Mouse (Mus musculus) G1E (cell line): Measurements from ENCODE around the gene Irf2.

Source experiments
- CTCF ChIP-seq: IDR thresholded peaks from 2 replicates; pipeline ENCODE4 v1.5.1; 2012; ENCODE audit warnings: low read depth, low read length, inconsistent platforms, mixed read lengths
- GATA1 ChIP-seq: IDR thresholded peaks from 2 replicates; pipeline ENCODE4 v1.6.1; 2012; ENCODE audit warnings: borderline replicate concordance, low read length, inconsistent platforms, mixed read lengths
- TAL1 ChIP-seq: conservative IDR thresholded peaks from 2 replicates; pipeline ENCODE4 v1.6.1; 2012; ENCODE audit warnings: low read depth, low read length, inconsistent platforms, mixed read lengths

GRCm38 (mm10) chr8:46799212-46799611 is 59.7 kb downstream of the Irf2 start:
- TF ChIP-seq CTCF (no peak), TAL1 (no peak), GATA1 (no peak)
